Mouse (Mus musculus) kidney, postnatal 14 days (tissue): ENCODE measurements around the gene B4galnt4.

Experiments
- DNase-seq: peaks from one replicate; pipeline ENCODE4 v3.0.0; 2022; ENCODE audit warnings: mixed read lengths

Gene B4galnt4

GRCm38 (mm10) chr7:141072017-141072745 lies 11.3 kb downstream of the B4galnt4 start:
- DNase-seq, result peak; percentile 38

GRCm38 (mm10) chr7:141073782-141074181 lies 12.9 kb downstream of the B4galnt4 start:
- no peak for DNase-seq

GRCm38 (mm10) chr7:141077841-141078240 lies 16.9 kb downstream of the B4galnt4 start, which contains the start of gene Pkp3:
Gene Pkp3 (plus strand): TSS chr7:141078218.
- no peak for DNase-seq

GRCm38 (mm10) chr7:141078876-141079275 lies 18.0 kb downstream of the B4galnt4 start:
- no peak for DNase-seq

GRCm38 (mm10) chr7:141079481-141080449 lies 18.9 kb downstream of the B4galnt4 start:
- peak; percentile 71 for DNase-seq

GRCm38 (mm10) chr7:141087894-141088293 lies 27.0 kb downstream of the B4galnt4 start:
- DNase-seq, result peak; percentile 25

- DNase-seq, result no peak
These were observed 27.6 kb downstream of the B4galnt4 start for GRCm38 (mm10) chr7:141088473-141088872.

- DNase-seq, result no peak
These were observed 29.3 kb downstream of the B4galnt4 start for GRCm38 (mm10) chr7:141090228-141090627.

- DNase-seq, result peak; percentile 91
These were observed 31.3 kb downstream of the B4galnt4 start for GRCm38 (mm10) chr7:141092051-141092735.

GRCm38 (mm10) chr7:141093950-141094349 lies 33.0 kb downstream of the B4galnt4 start:
- peak; percentile 85 for DNase-seq

- DNase-seq, result peak; percentile 86
These were observed 33.7 kb downstream of the B4galnt4 start for GRCm38 (mm10) chr7:141094487-141095205.

GRCm38 (mm10) chr7:141096021-141096420 lies 35.1 kb downstream of the B4galnt4 start:
- DNase-seq, result no peak

GRCm38 (mm10) chr7:141096649-141097056 lies 35.7 kb downstream of the B4galnt4 start:
- peak; percentile 81 for DNase-seq

GRCm38 (mm10) chr7:141097177-141097576 lies 36.3 kb downstream of the B4galnt4 start:
- no peak for DNase-seq

GRCm38 (mm10) chr7:141099911-141100691 lies 39.2 kb downstream of the B4galnt4 start, which contains the start of gene Sigirr:
Gene Sigirr (minus strand): TSS chr7:141100572.
- DNase-seq, result peak; percentile 72

GRCm38 (mm10) chr7:141103161-141103560 lies 42.3 kb downstream of the B4galnt4 start:
- no peak for DNase-seq

GRCm38 (mm10) chr7:141115874-141116273 lies 55.0 kb downstream of the B4galnt4 start:
- DNase-seq, result no peak

GRCm38 (mm10) chr7:141117636-141118035 lies 56.7 kb downstream of the B4galnt4 start, which contains the start of gene Ano9:
Gene Ano9 (minus strand): TSS chr7:141117806.
- peak; percentile 78 for DNase-seq

- no peak for DNase-seq
These were observed 58.6 kb downstream of the B4galnt4 start for GRCm38 (mm10) chr7:141119487-141119886.

GRCm38 (mm10) chr7:141120605-141121004 lies 59.7 kb downstream of the B4galnt4 start:
- DNase-seq, result no peak

GRCm38 (mm10) chr7:141121051-141121531 lies 60.2 kb downstream of the B4galnt4 start:
- peak; percentile 87 for DNase-seq
